Mouse (Mus musculus) adrenal gland, adult 18-20 months (tissue): ENCODE measurements around the gene Sigirr. TPM values are rescaled to one million over a fixed set of nuclear protein-coding genes. Genes with fewer than 3 reads are reported as not detected.

Source experiments
- DNase-seq, 2 experiments: peaks; one replicate each; pipeline ENCODE4 v3.0.0; 2021 to 2022; ENCODE audit warnings: low spot score in 2 of 2
- total RNA-seq, 2 experiments: library from RNA; stranded (reverse); gene quantifications; 1 replicate in 1 of 2; 2 replicates in 1 of 2; pipeline ENCODE4 v1.2.3; 2021

Sigirr gene
- total RNA-seq, 2 experiments from 2014 or later = 2.0 to 2.7 TPM

DNA sequence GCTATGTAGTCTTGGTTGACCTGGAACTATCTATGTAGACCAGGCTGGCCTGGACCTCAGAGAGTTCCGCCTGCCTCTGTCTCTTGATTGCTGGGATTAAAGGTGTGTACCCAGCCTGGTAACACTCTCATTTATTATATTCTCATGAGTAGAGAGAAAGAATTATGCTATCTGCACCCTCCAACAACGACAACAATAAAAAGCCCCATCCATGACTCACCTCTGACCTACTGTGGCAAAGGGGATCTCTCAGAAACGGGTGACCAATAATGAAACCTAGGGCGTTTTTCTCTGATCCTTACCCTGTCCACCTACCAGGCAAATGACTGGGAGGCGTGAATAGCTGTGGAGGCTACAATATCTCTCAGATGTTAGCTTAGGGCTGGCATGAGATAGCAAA is 3.2 kb downstream of the Sigirr start:
- no peak for DNase-seq

DNA sequence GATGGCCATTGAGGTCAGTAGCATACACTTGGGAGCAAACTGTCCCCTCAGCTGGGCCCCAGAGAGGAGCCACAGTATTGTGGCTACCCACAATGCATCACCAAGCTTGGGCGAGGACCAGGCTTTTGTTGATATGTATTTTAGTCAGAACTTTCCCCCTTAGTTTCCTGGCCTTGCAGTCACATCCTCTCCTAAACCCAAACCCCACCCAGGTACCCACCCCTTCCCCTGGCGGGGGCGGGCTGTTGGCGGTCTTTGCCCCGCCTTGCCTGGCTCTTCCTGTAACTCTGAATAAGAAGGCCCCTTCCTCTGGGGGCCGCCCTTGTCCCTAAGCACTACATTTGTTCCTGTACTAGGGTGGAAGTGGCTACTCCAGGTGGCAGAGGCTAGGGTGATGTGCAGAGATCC is 3.7 kb downstream of the Sigirr start:
- peak in 1 of 2 experiments; percentile 42 for DNase-seq

DNA sequence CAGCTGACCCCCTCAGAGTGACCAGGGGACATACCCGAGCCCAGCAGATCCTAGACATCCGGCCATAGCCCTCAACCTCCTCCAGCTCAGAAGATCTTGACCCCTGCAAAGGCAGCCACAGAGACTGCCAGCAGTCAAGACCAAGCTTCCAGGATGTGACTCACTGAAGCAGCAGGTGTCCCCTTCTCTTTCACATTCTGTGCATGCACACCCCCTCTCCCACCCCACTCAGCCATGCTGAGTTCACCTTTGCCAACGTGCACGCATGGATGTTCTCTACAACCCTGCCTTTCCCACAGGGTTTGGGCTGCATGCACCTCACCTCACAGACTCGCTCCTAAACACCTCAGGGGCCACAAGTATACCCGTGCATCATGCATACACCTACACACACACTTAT is 4.4 kb downstream of the Sigirr start:
- DNase-seq = no peak

DNA sequence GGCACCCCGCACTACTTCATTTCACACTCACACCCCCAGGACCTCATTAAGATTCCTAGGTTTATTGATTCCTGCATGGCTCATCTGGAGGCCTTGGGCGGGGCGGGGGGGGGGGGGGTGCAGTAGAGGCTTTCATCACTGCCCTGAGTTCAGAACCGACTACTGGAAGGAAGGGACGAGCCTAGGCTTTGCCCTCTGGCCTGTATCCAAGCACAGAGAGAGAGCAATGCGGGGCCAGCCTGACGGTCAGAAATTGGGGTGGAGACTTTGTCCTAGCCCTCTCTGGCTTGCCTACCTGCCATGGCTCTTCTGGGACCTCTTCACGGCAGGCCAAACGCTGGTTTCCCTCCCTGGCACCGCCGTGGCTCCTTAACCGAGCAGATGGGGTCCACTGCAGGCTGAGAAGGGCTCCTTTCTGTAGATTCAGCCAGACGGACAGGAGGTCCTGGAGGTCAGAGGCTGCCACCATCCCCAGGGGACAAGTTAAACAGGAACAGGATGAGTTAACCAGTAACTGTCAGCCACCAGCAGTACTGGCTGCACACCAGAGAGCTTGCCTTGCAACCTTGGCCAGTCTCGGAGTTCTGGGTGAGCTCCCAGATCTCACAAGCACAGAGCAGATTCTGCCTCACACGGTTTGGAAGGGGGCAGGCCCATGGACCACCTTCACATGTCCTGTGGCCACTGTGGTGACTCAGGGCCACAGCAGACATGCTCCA is 5.7 kb downstream of the Sigirr start:
- DNase-seq = no peak

DNA sequence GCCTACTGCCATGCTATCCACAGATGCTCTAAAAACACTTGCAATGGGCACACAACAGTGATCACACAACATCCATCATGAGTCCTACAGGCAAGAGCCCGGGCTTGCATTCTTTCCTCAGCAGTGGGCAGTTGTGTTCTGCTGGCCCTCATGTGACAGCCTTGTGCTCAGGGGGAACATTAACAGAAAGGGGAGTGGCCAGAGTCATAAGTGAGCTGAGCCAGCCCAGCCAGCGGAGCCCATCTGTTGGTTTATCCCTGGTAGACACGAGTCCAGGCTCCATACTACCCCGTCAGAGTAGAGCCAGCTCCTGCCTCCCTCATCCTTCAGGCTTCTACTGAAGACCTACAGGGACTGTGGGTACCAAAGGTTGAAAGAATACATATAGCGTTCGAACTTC is 6.4 kb downstream of the Sigirr start:
- no peak for DNase-seq

DNA sequence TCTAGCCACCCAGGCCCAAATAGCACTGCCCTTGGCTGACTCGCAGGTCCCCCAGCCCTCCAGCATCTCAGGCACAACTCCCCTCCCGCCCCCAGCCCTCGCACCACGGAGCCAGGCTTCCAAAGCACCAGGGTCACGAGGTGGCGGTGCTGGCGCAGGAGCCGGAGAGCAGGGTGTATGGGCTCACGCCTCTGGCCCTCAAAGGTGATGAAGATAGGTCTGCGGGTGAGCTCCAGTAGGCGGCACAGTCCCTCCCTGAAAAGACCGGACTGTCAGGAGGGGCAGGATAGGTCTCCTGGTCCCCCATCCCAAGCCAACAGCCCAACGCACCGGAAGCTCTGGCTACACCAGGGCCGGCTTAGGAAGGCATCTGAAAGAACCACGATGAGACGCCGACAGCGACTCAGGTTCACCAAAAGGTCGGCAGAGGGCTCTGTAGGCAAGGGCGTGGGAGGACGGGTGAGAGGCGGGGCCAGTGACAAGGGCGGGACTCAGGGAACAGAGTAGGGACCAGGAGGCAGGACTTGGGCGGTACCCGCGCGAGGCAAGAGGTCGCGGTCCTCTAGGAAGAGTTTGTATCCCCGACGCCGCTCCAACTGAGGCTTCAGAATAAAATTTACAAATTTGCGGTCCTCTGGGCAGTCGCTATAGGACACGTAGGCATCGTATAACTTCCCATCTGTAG is 8.2 kb downstream of the Sigirr start:
- DNase-seq = peak; percentile 80 to 82

DNA sequence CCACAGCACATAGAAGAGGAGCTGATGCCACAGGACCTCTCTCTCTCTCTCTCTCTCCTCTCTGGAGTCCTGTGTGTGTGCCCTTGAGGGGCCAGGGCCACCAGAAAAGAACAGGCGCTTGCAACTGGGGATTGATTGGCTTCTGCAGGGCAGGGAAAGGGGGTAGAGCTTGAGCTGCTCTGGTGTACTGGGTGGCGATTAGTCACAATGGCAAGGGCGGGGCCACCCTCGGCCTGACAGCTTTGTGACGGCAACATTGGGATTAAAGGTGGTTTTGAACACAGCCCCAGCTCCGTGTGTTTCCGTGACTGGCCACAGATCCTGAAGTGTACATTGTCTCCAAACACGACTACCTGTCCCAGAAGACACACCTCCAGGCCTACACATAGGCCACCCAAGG is 10.1 kb downstream of the Sigirr start:
- DNase-seq = no peak

DNA sequence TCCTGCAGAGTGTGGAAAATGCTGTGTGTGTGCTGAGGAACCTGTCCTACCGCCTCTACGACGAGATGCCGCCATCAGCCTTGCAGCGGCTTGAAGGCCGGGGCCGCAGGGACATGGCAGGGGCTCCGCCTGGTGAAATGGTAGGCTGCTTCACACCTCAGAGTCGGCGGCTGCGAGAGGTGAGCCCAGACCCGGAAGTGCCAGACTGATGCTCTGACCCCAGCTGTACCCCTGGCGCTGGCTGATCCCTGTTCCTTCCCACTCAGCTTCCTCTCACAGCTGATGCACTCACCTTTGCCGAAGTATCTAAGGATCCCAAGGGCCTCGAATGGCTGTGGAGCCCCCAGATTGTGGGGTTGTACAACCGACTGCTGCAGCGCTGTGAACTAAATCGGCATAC is 11.9 kb downstream of the Sigirr start:
- DNase-seq = no peak

DNA sequence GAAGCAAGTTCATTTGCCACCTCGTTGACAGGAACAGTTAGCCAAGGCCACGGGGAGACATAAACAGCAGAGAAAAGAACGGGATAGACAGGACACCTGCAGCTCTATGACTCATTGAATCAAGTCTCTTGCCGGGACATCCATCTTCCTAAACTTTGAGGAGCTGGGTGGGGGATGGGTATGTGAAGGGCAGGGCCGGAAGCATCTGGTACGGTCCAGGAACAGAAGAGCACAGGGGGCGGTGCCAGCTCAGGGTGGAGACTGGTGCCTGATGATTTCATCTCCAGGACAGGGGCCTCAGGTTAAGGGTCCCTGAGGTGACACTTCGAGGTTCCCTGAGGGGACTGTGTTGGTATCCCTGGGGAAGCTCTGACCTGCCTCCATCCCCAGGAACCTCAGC is 12.5 kb downstream of the Sigirr start:
- no peak for DNase-seq

DNA sequence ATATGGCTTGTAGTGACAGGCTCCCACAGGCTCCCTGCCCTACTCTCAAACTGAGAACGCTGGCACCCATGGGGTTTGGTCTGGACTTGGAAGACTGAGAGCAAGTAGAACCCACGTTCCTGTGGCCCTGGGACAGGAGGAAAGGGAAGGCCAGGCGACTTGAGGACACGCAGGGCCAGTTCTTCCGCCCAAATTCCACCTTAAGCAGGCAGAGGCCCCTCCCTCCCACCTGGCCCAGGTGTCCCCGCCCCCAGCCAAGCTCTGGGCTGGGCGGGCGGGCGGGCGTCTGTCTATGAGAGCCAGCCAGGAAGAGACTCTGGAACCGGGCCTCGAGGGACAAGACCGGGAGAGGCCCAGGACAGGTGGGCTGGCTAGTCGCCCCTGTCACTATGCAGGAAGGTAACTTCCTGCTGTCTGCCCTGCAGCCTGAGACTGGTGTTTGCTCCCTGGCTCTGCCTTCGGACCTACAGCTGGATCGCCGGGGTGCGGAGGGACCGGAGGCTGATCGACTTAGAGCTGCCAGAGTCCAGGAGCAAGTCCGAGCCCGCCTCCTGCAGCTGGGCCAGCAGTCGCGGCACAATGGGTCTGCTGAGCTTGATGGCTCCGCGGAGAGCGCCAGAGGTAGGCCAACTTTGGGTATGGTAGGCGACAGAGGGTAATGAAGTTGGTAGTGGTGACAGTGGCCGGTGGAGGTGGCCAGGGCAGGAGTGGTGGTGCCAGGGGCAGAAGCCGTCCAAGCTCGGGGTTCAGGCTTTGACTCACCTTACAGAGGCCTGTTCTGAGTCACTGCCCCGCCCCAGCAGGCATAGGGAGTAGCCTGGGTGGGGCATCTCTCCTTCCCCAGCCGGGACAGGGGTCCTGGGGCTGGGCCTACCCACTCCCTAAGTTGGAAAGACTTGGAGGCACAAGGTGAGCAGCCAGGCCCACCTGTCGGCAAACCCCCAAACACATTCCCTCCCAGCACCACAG is 20.6 kb downstream of the Sigirr start:
- DNase-seq = no peak

DNA sequence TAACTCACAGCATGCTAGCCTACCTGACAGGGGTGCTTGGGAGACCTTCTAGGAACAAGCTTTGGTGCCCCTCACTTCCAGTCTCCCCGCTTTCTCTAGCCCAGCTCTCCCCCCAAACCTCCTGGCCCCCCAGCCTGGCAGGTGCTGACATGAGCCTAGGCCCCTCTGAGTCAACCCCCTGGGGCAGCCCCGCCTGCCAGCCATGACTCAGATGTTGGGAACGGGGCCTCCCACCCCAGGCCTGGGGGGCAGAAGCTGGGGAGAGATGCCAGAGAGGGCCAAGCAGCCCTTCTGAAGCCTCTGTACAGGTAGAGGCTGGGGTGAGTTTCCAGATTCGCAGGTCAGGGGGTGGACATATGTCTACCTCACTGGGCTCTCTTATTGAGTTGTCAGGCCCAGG is 21.5 kb downstream of the Sigirr start:
- DNase-seq = no peak

DNA sequence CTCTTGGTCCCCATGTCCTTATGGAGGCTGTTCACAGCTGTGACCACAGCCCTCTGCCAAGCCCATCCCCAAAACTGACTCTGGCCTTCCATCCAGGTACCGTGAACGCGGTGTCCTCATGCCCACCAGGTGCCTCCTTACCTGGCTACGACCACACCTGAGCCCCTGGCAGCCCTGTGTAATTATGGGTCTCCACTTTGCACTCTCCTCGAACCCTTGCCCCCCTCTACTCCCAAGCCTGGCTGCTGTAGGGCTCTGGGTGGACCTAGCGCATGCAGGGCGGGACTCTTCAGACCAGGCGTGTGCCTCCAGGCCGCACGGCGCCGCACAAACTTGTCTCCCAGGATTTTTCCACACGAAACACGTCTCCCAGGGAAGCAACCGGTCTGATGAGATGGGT is 22.5 kb downstream of the Sigirr start, which contains the start of gene Pkp3:
Gene Pkp3 (plus strand): TSS at position 378 of the 400 bp plus-strand sequence.
- DNase-seq = no peak

DNA sequence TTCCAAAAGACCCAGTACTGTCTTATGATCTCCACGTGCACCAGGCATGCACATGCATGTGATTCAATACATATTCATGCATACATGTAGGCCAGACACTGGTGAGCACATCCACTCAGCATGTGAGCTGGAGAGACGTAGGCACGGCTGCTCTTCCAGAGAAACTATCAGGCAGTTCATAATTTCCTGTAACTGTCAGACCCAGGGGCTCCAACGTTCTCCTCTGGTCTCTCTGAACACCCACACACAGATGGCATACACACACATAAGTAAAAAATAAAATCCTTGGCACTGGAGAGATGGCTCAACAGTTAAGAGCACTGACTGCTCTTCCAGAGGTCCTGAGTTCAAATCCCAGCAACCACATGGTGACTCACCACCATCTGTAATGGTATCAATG is 26.6 kb downstream of the Sigirr start:
- DNase-seq = no peak

DNA sequence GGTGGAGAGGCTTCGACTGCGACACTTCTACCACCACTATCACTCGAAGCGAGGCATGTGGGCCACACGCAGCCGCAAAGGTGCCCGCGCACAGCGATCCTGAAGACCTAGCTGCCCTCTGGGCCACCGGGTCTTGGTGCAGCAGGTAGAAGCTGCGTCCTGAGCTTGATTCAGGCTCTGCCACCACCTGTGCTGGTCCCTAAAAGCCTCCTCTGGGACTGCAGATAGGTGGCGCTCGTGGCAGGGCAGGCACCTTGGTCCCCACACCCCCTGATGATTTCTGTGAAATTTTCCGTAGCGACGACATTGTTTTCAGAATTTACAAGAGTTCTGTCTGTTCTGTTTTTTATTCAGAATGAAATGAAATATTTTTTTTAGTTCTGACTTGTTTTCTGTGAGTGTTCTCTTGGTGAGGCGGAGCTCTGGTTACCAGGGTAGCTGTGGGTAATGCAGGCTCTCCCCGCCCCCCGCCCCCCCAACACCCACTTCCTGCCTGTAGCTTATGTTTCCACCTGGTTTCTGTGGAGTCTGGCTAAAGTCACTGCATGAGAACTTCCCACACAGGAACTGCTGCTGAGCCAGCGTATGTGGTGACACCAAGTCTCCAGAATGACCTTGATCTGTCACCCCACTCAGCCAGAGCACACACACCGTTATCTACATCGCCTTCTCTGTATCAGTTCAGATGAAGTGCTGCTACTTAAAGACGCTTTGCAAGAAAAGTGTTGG is 28.2 kb downstream of the Sigirr start:
- no peak for DNase-seq

DNA sequence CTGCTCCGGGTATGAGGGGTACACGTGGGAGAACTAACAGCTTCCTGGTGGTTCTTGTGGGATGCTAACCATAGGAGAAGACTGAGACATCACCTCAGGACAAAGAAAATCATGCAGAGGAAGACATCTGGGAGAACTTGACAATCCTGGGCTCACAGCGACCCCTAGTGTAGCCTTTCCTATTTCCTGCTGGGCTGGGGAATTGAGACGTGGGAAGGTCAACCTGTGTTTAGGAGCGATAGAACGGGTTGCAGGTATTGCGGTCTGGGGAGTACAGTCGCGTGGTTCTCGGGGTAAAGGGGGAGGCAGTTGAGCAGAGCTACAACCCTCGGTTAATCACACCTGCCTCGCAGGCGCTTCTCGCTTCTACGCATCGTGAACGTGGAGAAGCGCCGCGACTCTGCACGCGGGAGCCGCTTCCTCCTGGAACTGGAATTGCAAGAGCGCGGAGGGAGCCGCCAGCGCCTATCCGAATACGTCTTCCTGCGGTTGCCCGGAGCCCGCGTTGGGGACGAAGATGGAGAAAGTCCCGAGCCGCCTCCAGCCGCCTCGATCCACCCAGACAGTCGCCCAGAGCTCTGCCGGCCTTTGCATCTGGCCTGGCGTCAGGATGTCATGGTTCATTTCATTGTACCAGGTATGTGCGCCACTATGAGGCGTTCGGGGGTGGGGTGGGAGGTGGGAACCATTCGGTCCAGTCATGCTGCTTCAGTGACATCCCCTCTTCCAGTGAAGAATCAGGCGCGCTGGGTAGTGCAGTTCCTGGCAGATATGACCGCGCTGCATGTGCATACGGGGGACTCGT is 30.1 kb downstream of the Sigirr start:
- peak; percentile 67 to 77 for DNase-seq

DNA sequence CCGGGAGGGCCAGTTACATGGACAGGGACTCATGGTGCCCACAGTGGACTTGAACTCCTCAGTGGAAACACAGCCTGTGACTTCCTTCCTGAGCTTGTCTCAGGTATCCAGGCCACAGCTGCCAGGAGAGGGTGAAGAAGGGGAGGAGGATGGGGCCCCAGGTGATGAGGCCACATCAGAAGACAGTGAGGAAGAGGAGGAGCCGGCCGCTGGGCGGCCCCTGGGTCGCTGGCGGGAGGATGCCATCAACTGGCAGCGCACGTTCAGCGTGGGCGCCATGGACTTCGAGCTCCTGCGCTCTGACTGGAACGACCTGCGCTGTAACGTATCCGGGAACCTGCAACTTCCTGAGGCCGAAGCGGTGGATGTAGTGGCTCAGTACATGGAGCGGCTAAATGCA is 32.0 kb downstream of the Sigirr start:
- no peak for DNase-seq

DNA sequence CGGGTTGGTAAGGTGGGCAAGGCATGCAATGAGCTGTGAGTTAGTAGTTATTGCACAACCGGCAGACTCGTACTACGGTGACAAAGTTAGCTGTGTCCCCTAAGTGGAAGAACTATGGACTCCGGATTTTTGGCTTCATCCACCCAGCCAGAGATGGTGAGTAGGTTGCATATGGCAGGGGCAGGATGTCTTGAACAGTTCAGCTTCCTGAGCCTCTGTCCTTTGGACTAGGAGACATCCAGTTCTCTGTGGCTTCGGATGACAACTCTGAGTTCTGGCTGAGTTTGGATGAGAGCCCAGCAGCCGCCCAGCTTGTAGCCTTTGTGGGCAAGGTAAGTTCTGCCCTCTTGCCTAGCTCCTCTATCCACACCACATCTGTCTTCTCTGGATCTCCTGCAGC is 35.8 kb downstream of the Sigirr start:
- DNase-seq = no peak

DNA sequence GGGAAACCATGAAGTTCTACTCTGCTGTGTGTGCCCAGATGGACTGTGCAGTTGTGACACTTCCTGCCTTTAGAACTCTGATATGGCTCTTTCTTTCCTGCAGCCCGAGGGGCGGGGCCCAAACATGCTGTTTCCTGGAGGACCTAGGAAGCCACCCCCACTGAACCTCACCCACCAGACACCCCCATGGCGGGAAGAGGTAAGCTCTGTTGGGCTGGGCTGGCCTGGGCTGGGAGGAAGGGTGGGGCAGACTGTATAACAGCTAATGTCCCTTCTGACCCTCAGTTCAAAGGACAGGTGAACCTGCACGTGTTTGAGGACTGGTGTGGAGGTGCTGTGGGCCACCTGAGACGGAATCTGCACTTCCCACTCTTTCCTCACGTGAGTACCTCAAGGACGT is 36.2 kb downstream of the Sigirr start:
- DNase-seq = no peak

DNA sequence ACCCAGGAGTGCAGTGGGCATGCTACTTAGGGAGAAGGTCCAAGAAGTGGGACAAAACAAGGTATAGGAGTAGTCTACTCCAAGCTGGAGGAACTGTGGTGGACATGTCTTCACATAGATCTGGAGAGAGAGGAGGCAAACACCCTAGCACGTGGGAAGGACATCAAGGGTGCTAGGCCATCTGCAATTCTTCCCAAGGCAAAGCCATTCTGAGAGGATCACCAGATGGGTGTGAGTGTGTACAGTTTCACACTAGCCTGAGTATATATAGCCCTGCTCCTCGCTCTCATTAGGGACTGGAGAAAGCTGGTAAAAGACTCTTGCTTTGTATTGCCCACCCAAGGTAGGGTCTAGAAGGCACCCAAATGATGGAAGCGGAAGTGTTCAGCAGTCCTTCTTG is 37.0 kb downstream of the Sigirr start:
- no peak for DNase-seq

DNA sequence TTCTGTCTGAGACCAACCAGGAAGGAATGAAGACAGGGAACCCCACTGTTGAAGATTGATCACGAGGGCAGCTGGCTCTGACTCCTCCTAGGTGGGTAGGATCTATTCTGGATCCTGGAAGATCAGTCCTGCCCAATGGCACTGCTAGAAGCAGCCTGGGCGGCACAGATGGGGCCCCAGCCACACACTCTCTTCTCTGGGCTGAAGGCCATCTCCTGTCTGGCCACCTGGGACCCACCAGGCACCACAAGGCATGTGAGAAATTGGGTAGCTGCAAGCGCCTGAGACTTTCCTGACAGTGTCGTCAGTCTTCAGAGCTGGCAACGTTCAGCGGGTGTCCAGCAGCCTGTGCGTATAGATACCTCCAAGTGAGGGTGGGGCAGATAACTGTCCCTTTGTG is 37.8 kb downstream of the Sigirr start:
- DNase-seq = no peak
